Mouse (Mus musculus) lung, postnatal 14 days (tissue): ENCODE results near the gene Churc1.

Source experiments
- DNase-seq: peaks from one replicate; pipeline ENCODE4 v3.0.0; 2021

Churc1 gene

DNA sequence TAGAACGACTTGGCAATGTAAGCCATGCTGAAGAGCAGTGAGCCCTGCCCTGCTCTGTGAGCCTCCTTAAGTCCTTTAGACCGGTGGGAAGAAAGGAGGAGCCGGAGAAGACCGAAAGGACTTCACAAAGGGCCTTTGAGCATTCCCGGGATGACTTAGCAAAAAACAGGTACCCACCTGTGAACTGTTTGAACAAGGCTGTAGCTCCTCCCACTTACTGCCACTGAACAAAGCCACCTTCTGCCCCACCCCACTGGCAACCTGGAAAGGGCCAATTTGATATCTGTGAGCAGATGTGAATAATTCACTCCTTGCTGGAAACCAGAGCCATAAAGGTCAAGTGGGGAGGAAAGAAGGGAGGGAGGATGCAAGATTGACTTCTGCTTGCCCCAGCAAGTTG lies 30.0 kb downstream of the Churc1 start, which contains the start of gene Gpx2:
Gpx2 (minus strand) TSS at position 205 of the 400 bp plus-strand sequence.
- DNase-seq: no peak

DNA sequence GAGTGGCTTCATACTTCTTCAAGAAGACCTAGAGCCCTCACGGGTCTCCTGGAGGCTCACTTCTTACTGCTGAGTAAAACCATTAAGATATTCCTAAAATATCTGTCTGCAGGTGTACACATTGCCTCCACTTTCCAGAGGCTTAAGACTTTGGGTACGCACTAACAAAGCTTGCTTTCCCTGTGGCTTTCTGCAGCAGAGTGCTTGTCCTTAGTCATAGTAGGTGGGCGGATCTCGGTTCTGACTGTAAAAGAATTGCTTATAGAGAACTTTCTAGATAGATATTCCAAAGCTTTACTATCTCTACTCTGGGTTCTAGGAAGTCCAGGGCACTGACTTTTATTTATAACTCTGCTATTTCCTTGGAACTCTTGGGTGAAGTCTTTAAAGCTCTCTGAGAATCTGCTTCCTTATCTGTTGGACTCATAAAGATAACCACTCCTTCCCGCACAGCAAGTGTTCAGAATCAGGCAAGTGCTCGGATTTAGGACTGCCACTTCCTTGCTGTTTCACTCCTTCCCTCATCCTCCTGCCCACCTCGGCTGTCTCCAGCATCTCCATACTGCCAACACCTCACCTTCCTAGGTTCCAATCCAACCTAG lies 31.7 kb downstream of the Churc1 start:
- no peak for DNase-seq

DNA sequence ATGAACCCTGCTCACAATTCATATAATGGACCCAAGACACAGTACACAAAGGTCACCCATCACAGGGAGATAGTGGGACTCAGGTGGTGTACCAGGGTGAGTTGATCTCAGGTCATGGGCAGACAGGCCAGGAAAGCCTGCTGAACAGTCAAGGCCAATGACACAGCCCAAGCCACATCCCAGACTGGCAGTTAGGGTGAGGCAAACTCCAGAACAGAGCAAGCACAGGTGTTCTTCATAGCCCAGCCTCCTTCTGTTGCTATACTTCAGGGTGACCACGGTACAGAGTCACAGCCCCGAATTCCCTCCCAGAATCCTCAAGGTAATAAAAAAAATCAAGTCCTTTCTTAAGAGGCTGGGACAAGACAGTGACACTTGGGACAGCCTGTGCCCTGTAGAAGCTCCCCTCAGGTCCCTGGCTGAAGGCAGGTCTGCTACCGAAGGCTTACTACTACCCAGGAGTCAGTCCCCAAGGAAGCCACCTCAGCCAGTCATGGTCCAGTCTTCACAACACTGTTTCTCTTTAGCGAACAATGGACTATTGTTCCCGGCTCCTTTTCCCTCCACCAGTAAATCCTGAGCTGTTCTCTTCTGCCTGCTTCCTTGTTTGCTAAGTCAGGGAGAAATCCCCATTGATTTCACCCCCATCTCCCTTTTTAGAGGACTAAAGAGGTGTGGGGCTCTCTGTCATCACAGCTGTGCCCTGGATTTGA lies 32.8 kb downstream of the Churc1 start:
- DNase-seq: no peak

DNA sequence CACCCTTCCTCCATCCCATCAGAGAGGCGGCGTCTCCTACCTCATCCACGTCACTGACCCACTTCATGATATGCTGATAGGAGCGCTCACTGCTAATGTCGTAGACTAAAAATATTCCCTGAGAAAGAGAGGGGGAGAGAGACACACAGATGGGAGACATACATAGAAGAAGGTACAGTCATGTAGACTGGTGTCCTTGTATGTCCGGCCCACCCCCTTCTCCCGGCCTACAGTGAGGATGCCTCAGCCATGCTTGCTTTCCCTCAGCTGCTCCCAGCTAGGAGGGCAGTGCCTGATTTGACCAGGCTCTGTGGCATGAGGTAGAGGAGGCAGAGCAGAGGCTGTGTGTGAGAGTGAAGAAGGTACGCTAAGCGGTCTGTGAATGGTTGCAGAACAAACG lies 37.7 kb downstream of the Churc1 start:
- DNase-seq: no peak

DNA sequence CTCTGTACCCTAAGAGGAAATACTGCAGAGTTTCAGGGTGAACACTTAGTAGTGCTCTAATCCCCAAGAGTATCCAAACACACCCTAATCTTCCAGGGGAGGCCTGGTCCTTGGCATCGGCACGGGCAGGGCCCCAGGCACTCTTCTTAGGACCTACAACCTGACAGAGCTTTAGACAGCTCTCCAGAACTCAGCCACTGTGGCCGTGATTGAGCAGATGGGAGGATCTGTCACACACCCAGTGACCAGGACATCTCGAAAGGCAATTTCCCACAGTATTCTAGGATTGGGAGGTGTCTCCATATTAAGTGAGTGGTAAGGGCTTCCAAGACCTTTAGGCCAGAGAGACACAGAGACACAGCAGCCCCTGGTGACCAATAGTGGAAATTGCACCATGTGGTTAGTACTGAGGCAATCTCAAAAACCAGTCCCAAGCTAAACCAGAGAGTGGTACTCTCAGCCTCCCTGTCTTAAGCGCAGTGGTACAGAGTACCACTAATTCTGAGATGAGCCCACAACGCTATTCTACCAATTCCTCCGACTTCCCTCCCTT lies 38.4 kb downstream of the Churc1 start:
- DNase-seq: peak; percentile 57

DNA sequence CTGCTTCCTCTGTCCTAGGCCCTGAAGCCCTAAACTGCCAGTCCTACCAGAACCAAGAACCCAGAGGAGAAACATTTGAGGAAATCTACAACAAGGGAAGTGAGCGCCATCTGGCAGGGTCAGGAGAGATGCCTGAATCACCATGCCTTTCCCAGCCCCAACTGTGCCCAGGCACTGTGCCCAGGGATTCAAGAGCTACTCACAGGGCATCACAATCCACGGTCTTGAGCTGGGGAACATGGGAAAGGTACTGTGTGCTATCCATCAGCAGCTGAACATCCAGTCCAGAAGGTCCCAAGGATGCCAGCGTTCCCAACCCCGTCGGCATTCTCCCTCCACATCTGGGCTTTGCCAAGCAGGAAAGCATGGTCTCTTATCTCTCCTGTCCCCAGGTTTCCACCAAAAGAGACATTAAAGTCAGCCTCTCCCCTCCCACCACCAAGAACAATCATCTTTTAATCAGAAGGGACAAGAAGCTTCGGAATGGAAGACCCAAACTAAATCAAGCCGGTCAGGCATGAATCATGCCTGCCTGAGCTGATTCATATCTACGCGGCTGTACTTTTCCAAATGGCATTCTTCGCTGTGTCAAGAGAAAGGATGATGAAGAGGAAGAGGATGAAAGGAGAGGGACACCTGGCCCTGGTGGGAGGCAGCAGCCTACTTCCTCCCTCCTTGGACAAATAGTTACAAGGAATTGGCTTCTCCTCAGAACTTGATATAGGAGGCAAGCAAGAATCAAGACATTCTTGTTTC lies 39.9 kb downstream of the Churc1 start:
- DNase-seq: no peak

DNA sequence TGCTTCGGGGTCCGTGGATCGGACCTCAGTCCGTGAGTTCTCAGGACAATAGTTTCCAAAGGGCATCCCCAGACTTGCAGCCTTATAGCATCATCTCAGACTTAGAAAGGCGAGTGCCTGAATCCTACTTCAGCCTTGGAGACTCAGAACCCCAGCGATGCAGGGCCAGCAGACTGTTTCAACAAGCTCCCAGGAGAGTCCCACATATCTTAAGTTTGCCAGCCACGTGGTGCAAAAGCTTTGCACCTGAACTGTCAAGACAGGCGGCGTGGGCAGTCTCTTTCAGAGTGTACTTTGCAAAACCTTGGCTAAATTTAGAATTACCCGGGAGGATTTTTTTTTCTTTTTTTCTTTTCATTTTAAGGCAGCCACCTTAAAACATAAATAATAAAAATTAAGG lies 42.5 kb downstream of the Churc1 start:
- DNase-seq: no peak

DNA sequence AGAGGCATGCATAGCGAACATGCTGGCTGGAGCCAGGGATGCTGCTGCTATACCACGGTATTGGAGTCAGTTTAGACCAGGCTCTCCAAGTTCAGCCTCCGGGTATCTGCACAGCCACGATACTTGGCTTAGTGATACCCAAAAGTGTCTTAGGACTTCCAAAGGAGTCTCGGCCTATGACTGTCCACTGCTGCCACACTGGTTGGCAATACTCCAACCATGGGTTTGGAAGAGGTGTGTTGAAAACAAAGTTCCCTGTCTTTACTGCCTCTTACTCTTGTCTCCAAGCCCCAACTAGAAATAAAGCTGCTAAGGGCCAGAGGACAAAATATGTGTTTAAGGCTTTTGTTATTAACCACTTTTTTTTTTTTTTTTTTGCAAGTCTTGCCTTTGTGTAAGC lies 45.2 kb downstream of the Churc1 start:
- no peak for DNase-seq

DNA sequence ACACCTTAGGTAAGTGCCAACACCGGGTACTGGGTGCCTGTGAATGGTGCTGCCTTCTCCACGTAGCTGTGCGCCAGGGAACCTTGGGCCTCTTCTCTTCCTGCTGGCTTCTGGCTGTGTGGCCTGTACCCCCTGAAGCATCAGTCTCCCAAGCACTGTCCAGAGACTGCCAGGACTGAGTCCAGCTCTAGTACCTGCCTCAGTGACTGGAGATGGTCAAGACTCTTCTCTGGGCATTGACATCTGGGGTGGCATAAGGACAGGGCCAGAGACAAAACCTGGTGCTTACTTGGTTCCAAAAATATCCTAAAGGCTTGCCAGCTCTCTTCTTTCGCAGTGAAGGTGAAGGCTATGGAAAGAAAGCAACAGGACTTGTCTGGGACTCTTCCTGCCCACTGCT lies 45.7 kb downstream of the Churc1 start:
- no peak for DNase-seq

DNA sequence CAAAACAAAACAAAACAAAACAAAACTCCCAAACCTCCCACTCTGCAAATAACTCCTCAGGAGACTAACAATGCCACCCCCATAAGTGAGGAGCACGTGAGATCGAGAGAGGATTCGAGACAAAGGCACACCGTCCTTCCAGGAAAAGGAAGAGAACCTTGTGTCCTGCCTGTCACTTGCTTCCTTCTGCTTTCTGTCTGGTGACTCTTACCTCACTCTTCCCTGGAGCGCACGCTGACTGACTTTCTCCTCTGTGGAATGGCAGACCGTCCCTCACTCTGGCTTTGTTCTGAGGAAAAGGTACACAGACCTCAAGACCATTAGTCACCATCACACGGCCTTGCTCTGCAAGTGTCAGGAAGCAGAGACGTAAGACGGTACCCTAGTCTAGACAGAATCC lies 48.2 kb downstream of the Churc1 start:
- no peak for DNase-seq

DNA sequence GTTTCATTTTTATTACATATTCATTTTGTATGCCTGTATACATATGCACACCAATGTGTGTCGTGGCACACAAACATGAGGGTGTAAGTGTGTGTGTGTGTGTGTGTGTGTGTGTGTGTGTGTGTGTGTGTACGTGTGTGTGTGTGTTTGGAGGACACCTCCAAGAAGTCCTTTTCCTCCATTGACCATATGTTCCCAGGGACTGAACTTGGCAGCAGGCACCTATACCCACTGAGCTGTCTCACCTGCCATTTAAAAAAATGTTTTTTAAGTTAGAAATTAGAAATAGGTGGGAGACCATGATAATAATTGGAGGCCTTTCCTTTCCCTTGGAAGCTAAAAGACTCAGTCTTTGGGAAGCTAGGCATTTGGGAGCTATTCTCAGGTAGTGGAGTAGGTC lies 48.8 kb downstream of the Churc1 start:
- no peak for DNase-seq

DNA sequence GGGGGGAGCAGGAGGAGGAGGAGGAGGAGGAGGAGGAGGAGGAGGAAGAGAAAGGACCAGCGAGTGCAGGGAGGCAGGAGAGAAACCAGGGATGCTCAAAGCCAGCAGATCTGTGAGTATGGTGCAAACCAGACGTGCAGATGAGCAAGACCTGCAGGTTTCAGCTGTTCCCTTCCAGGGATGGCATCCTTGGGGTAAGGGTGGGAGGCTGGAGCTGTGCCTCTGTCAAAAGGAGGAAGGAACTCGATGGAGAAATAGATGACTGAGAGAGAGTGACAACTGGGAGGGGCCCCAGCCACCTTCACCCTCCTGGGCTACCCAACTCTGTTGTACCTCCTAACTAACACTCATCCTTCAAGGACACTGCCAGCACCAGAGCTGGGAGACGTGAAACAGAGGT lies 51.4 kb downstream of the Churc1 start:
- no peak for DNase-seq

DNA sequence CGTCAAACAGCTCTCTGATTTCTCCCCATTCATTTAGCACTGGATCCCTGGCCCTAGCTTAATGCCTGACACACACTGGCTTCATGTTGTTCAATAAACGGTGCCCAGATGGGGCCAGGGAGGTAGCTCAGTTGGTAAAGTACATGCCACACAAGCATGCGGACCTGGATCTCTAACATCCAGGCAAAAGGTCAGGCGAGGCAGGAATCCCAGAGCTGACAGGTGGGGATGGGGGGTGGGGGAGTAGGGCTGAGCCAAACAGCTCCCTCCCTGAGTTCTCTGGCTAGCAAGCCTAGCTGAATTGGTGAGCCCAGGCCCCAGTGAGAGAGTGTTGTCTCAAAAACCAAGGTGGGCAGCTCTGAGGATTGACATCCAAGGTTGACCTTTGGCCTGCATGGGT lies 51.8 kb downstream of the Churc1 start:
- no peak for DNase-seq

DNA sequence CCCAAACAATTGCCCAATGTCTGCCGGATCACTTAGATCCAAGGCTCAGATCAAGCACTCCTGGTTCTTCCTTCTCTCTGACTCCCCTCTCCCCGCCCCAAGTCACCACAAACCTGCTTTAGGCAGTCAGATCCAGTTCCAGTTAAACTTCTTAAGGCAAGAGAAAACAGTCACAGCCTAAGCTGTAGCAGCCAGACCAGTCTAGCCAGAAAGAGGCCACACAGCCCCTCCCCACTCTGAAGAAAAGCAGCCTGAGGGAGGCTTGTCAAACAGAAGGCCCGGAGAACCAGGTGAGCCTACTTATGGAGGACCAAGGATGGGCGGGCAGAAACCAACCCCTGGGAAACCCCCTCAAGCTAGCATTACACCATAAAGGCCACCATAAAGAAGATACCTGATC lies 52.8 kb downstream of the Churc1 start:
- DNase-seq: peak; percentile 30

DNA sequence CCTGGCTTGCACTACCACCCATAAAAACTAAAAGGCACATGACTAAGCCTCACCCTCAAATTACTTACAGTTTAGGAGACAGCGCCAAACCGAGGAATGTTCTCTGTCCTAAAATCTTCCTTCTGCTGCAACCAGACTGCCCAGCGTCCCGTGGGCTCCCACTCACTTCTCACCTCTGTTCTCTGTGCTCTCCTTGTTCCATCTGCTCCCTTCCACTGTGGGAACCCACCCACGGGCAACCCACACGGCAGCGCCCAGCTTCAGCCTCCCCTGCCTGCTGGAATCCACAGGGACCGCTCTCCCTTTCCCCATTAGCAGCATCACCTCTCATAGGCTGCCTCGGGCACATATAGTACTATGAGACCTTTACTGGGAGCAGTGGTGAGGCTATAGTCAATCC lies 53.6 kb downstream of the Churc1 start:
- no peak for DNase-seq

DNA sequence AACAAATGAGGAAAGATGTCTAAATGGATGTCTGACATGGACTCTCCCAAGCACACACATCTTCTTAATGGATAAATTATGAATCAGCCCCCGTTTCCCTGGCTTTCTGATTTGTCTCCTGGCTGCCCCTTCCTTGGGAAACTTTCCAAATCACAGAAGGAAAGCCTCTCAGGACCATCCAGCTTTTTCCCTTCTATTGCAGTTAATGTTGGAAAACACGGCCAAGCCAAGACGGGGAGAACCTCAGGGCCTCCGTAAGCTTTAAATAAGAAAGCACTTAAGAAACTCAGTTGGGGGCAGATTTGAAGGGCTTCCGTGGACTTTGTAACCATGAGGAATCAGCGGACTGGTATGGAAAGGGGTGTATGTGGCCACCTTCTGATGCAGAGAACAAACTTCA lies 54.5 kb downstream of the Churc1 start:
- DNase-seq: no peak

DNA sequence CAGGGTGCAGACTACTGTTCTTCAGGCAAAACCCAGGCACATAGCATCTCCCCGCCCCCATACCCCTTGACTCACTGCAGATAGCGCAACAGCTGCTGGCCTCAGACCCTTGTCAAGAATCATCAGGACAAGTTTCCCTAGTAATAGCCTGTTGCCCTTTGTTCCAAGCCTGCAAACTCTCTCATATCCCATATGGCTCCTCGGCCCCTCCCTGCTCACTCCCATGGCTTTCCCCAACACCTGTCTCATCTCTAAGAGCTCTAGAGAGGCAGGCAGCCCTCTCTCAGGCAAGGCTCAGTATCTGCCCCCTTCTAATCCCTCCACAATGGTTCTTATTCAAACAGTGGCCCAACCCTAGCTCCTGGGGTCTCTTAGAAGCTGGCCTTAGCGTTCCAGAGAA lies 55.3 kb downstream of the Churc1 start:
- DNase-seq: no peak

DNA sequence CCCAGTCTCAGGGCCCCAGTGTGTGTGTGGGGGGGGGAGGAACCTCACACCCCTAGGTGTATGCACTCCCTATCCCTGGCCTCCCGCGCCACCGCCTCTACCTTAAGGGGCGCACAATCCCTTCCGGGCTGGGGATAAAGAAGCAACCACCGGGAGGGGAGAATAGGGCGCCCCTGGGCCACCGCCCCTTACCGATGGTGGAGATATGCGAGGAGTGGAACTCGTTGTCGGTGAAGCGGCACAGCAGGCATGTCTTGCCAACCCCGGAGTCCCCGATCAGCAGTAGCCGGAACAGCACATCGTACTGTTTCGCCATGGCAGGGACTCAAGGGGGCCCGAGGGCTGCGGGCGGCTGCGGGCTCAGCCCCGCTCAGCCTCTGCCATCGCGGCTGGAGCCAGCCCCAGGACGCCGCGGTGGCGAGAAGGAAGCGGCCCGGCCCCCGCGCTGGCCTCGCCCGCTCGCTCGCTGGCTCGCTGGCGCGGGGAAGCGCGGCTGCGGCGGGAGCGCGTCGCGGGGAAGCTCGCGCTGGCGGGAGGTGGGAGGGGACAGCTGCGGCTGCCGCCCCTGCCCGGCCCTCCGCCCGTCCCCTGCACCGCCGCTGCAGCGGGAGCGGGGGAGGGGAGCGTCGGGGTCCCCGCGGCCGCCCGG lies 56.8 kb downstream of the Churc1 start:
- peak; percentile 14 for DNase-seq

DNA sequence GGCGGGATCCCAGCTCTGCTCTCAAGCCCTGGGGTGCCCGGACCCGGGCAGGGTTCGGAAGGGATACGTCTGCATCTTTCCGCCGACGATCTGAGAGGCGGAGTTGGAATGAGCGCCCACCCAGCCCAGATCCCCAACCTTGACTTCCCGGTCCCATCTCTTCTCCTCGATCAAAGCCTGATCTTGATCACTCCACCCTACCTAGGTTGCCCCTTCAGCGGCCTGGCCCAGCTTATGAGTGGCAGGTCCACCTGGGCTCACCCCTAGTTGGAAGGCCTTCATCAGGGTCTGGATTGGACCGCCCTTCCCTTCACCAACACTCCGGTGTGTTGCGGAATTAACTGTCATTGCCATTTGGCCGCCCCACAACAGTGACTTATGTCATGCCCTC lies 57.3 kb downstream of the Churc1 start, which contains the start of gene Rab15:
Rab15 (minus strand) TSS at position 258 of the 391 bp plus-strand sequence.
- DNase-seq: no peak

DNA sequence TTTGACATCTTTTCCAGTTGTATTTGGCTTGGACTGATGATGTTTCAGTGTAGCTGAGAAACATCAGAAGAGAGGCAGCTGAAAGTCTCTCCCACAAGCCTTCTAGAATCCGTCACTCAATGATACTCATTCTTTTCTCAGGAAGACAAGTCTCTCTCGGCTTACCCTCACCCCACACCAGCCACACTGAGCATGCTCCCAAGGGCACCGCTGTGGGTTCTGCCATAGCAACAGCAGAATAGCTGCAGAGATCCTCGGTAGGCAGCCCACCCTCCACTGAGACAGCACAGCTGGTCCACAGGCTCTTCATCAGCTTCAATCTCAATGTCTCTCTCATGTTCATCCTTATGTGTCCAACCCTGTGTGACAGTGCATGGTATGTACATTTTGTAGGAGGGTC lies 59.9 kb downstream of the Churc1 start:
- no peak for DNase-seq

DNA sequence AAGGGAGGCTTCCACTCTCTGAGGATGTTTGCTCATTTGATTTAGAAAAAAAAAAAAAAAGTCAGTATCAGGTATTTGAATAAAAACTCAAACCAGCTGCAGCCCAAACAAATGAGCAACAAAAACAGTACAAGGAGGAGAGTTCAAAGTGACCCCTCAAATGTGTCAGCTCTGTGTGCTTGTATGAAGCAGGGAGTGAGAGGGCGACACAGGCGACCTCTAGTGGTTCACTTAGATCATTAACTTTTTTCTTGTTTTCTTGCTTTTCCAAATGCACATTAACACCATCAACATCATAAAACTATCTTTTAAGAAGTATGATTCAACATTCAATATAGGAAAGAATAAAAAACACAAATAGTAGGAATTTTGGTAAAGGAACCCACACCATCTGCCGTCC lies 67.4 kb downstream of the Churc1 start:
- DNase-seq: peak; percentile 30
